Mouse (Mus musculus) limb, embryonic 12.5 days (tissue): ENCODE data around the gene Apopt1. TPM values are rescaled to one million over a fixed set of nuclear protein-coding genes. Genes with fewer than 3 reads are reported as not detected.
A peak's percentile ranks its signal among the peaks of the same experiment; 100 is the strongest.

Experiments
- ATAC-seq: fragments of 200-750 bp; cut with Nextera tagmentation; 2 replicates; pipeline ENCODE4 v1.8.0; 2017; ENCODE audit warnings: low read depth, moderate TSS enrichment; ENCODE audit not compliant: insufficient number of reproducible peaks, insufficient read depth, low FRiP score, low TSS enrichment
- H3K27ac ChIP-seq: fragments of 300-500 bp; sonication (generic); 2 replicates; pipeline ENCODE4 v1.5.1; 2016; ENCODE audit warnings: mild to moderate bottlenecking, moderate library complexity
- H3K27me3 ChIP-seq: fragments of 300-500 bp; sonication (generic); 2 replicates; pipeline ENCODE4 v1.6.1; 2016; ENCODE audit warnings: mild to moderate bottlenecking, moderate library complexity
- H3K36me3 ChIP-seq: fragments of 300-500 bp; sonication (generic); 2 replicates; pipeline ENCODE4 v1.6.1; 2016; ENCODE audit warnings: mild to moderate bottlenecking, moderate library complexity
- H3K4me1 ChIP-seq: fragments of 300-500 bp; sonication (generic); replicated peaks from 2 replicates; pipeline ENCODE4 v1.6.1; 2016
- H3K4me2 ChIP-seq: fragments of 300-500 bp; sonication (generic); 2 replicates; pipeline ENCODE4 v1.6.1; 2016; ENCODE audit warnings: mild to moderate bottlenecking, moderate library complexity
- H3K4me3 ChIP-seq: fragments of 300-500 bp; sonication (generic); replicated peaks from 2 replicates; pipeline ENCODE4 v1.5.1; 2016; ENCODE audit warnings: mild to moderate bottlenecking
- H3K9ac ChIP-seq: fragments of 300-500 bp; sonication (generic); replicated peaks from 2 replicates; pipeline ENCODE4 v1.6.1; 2016; ENCODE audit warnings: mild to moderate bottlenecking, moderate library complexity
- H3K9me3 ChIP-seq: fragments of 300-500 bp; sonication (generic); 2 replicates; pipeline ENCODE4 v1.6.1; 2016; ENCODE audit warnings: mild to moderate bottlenecking, moderate library complexity
- WGBS: fragments of 180-500 bp; shearing (Covaris S2); methylation state at CpG from one replicate; pipeline ENCODE4 v1.1.7; 2016; 5-methylcytosine and 5-hydroxymethylcytosine counted together
- polyA plus RNA-seq: library from polyadenylated mRNA; unstranded; fragments of >200 nt; fragmentation: Nextera tagmentation; extraction: Ambion mirVana; gene quantifications from 2 replicates; pipeline ENCODE4 v1.2.1, GENCODE M21; 2016

Apopt1 gene
- polyA plus RNA-seq, 1 experiment from 2014 or later, result 63.8 TPM

DNA sequence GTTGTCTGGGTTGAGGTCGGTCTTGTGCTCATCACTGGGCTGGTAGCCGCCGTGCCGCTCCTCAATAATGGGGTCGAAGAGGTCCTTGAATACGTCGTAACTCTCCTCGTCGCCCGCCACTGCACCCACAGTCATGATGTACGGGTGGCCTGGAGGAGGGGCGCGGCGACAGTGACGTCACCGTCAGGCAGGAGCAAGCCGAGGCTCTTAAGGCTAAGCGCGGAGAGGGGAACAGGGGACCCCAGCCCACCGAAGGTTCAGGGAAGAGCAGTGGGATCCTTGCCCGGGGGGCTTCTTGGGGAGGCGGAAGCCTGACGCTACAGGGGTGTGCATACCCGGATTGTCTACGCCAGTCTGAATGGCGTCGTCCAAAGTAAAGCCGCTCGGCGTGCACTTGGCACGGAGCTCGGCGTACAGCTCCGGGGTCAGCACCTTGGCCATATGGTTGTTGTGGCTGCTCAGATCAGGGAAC, 41.6 kb upstream of the Apopt1 start:
- WGBS, result under 1% methylated on average over 34 of the region's 34 CpGs
- Histone ChIP-seq H3K4me2 (peak overlapping the region; percentile 95), H3K4me1 (peaks cover 37% of the 10 kb centered on the region), H3K4me3 (peak overlapping the region; percentile 56), H3K9me3 (no peaks in the 10 kb centered on the region), H3K27ac (no peak overlapping the region), H3K27me3 (peaks cover 72% of the 10 kb centered on the region), H3K9ac (peak overlapping the region; percentile 53), H3K36me3 (no peaks in the 10 kb centered on the region)
- ATAC-seq, result peak; percentile 9; the same call in 1 of the 2 replicates

DNA sequence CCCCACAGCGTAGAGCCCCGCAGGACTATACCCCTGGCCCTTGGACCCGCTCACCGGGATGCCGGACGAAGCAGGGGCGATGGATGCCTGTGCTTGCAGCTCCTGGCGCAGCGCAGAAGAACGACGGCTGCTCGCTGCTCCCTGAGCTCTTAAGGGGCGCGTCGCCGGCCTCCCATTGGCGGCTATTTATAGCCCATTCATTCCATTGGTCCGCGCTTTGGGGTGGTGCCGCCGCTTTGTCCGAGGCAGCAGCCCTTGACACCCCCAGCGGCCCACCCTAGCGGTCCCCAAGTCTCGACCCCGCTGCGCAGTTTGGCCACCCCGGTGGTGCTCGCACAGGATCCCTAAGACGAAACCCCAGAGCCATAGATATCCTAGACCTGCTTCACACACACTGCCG, 40.9 kb upstream of the Apopt1 start, which contains the start of gene Ckb:
Gene Ckb (minus strand): TSS at position 163 of the 400 bp plus-strand sequence.
- WGBS, result 1% methylated on average over 31 of the region's 31 CpGs
- H3K27me3 ChIP-seq, result peaks cover 72% of the 10 kb centered on the region
- H3K27ac ChIP-seq, result no peak within 1 kb of the TSS
- peak within 1 kb of the TSS; percentile 53 for H3K9ac ChIP-seq
- ATAC-seq, result peak; percentile 61
- peaks cover 39% of the 10 kb centered on the region for H3K4me1 ChIP-seq
- no peaks in the 10 kb centered on the region for H3K9me3 ChIP-seq
- peak within 1 kb of the TSS; percentile 56 for H3K4me3 ChIP-seq
- no peaks in the 10 kb centered on the region for H3K36me3 ChIP-seq
- peak within 1 kb of the TSS; percentile 95 for H3K4me2 ChIP-seq

DNA sequence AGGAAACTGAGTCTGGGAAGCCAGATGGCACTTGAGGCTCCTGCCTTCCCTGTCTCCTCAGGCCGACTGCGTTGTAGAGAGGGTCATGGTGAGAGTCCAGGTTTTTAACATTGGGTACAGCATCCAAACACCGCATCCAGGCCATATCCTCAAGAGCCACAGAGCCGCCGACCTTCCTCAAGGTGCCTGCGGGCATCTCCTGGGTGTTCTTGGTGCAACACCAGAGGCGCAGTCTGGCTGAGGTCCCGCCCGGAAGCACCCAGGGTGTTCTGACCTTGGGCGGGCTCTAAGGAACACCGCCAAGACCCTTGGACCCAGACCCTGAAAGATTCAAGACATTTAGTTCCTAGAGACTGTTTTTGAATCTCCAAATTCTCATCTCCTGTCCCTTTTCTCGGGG, 40.5 kb upstream of the Apopt1 start:
- Histone ChIP-seq H3K4me2 (peak overlapping the region; percentile 95), H3K4me1 (peaks cover 43% of the 10 kb centered on the region), H3K9ac (no peak overlapping the region), H3K27me3 (peaks cover 72% of the 10 kb centered on the region), H3K27ac (no peak overlapping the region), H3K4me3 (peak overlapping the region; percentile 56), H3K9me3 (no peaks in the 10 kb centered on the region), H3K36me3 (no peaks in the 10 kb centered on the region)
- 8% methylated on average over 12 of the region's 12 CpGs for WGBS
- no peak for ATAC-seq

DNA sequence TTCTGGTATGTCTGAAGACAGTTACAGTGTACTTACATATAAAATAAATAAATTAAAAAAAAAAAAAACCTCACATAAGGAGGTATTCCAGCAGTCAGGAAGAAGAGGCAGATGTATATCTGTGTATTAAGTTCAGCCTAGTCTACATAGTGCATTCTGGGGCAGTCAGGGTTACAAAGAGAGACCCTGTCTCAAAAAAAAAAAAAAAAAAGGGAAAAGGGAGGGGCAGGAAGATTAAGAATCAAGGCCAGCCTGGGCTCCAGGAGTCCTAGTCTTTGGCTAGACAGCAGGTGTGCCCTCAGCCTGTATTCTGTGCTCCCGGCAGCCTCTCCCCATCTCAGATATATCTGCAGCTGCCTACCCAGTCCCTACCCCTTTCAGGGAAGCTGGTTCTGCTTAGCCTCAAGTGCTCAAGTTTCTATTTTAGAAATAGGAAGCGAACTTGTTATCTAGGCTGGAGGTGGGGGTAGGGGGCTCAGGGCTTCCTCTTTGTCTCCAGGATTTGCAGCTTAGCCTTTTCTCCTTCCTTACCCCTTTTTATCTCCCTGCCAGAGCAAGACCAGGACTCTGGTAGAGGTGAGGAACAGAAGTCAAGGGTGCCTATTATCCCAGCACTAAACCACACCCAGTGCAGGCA, 38.1 kb upstream of the Apopt1 start:
- H3K27ac ChIP-seq, result no peak overlapping the region
- WGBS, result 62% methylated on average over 2 of the region's 2 CpGs
- no peaks in the 10 kb centered on the region for H3K36me3 ChIP-seq
- no peak for ATAC-seq
- H3K4me1 ChIP-seq, result peaks cover 46% of the 10 kb centered on the region
- no peak overlapping the region for H3K4me3 ChIP-seq
- no peaks in the 10 kb centered on the region for H3K9me3 ChIP-seq
- H3K4me2 ChIP-seq, result no peak overlapping the region
- no peak overlapping the region for H3K9ac ChIP-seq
- H3K27me3 ChIP-seq, result peaks cover 60% of the 10 kb centered on the region

DNA sequence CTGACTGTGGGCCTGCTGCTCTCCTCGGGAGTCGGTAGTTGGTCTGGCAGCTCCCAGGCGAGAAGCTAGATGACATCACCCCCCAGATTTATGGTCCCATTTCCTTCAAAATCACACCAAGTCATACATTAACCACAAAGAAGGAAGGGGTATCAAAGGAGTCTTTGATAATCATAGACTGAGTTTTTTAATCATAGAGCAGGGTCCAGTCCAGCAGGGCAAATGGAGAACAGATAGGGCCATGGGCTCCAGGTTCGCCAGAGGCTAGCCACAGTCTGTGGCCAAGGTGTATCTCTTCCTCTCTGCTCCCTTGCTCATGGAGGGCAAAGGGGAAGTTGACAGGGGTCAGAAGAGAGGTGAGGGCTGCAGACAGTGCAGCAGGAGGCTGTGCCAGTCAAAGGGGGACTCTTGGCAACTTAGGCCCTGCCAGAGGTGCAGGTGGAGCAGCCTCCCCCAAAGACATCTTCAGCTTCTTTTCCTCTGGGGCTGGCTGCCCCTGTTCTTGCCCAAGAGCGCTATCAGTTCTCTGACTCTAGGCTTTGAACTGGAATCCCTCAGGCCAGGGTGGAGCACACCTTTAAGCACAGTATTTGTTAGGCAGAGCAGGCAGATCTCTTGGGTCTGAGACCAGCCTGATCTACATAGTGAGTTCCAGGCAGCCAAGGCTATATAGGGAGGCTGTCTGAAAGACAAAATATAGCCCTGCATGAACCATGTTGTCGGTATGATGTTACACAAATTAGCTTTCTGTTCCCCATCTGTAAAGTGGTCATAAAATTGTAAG, 37.1 kb upstream of the Apopt1 start:
- Histone ChIP-seq H3K4me1 (peaks cover 37% of the 10 kb centered on the region), H3K9ac (no peak overlapping the region), H3K9me3 (no peaks in the 10 kb centered on the region), H3K27ac (no peak overlapping the region), H3K27me3 (peaks cover 50% of the 10 kb centered on the region), H3K4me2 (no peak overlapping the region), H3K4me3 (no peak overlapping the region), H3K36me3 (peaks cover 4% of the 10 kb centered on the region; the same call in 1 of the 2 replicates)
- WGBS, result 76% methylated on average over 6 of the region's 6 CpGs
- no peak for ATAC-seq

DNA sequence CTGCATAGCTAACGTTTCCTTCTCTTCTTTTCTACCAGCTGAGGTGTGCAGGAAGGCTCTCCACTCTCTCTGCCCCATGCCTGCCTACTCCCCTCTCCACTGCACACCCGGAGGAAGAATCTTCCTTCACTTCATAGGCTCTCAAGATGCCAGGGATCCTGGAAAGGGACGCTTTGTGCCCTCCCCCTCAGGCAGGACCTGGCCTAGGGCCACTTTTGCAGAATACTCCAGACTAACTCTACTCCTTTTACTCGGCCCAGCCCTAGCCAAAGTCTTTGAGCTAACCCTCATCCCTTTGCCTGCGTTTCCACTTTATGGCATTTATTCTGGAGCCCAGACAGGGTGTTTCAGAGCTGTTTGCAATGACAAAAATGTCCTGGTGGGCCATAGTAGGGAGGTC, 35.6 kb upstream of the Apopt1 start:
- Histone ChIP-seq H3K27ac (peak overlapping the region; percentile 93), H3K27me3 (peaks cover 35% of the 10 kb centered on the region), H3K4me3 (peak overlapping the region; percentile 92), H3K9me3 (no peaks in the 10 kb centered on the region), H3K4me1 (peaks cover 24% of the 10 kb centered on the region), H3K9ac (peak overlapping the region; percentile 61), H3K4me2 (peak overlapping the region; percentile 97), H3K36me3 (peaks cover 16% of the 10 kb centered on the region; the same call in 1 of the 2 replicates)
- WGBS, result 27% methylated on average over 5 of the region's 5 CpGs
- no peak; the same call in 1 of the 2 replicates for ATAC-seq

DNA sequence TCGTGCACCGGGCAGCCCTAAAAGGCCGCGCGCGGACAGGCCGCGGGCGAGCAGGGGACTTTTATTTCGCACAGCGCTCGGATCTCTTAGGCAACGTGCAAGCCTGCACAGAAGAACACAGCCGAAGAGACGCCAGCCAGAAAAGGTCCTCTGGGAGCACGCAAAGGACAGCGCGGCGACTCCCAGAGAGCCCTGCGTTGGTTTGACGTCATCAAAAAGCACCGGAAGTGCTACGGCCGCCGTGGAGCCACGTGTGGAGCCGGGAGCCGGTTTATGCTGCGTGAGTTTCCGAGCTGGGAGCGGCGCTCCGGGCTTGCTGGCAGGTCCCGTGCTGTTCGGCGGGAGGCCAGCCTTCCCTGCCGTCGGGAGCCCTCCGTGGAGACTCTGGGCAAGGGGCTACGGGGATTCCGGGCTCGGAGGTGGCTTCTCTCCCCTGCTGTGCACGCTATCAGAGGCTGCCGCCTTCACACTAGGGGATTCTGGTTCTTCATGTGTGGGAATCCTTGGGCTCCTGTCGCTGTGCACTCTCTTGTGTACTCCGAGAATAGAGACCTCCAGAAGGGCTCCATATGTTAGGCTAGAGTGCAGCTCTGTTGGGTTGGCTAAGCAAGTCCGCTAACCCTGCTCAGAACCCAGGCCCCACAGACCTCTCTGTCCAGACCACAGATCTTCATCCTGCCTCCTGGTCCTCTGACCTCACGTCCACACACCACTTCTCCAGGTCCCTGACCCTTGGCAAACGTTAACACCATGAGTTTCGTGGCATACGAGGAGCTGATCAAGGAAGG, 35.0 kb upstream of the Apopt1 start, which contains the start of gene Trmt61a:
Gene Trmt61a (plus strand): TSS at position 224 of the 788 bp plus-strand sequence.
- peaks cover 18% of the 10 kb centered on the region for H3K4me1 ChIP-seq
- ATAC-seq, result peak; percentile 64

DNA sequence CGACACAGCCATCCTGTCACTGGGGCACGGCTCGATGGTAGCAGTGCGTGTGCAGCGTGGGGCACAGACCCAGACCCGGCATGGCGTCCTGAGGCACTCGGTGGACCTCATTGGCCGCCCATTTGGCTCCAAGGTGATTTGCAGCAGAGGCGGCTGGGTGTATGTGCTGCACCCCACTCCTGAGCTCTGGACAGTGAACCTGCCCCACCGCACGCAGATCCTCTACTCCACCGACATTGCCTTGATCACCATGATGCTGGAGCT, 34.5 kb upstream of the Apopt1 start:
- no peaks in the 10 kb centered on the region for H3K9me3 ChIP-seq
- peaks cover 18% of the 10 kb centered on the region for H3K4me1 ChIP-seq
- H3K27ac ChIP-seq, result no peak overlapping the region
- H3K4me3 ChIP-seq, result peak overlapping the region; percentile 92
- H3K9ac ChIP-seq, result peak overlapping the region; percentile 61
- WGBS, result 5% methylated on average over 13 of the region's 13 CpGs
- no peak for ATAC-seq
- H3K4me2 ChIP-seq, result peak overlapping the region; percentile 97
- H3K27me3 ChIP-seq, result peaks cover 24% of the 10 kb centered on the region
- peaks cover 27% of the 10 kb centered on the region; the same call in 1 of the 2 replicates for H3K36me3 ChIP-seq

More for the DNA sequence above, 35.0 kb upstream of the Apopt1 start, which contains the start of gene Trmt61a:
- H3K4me3 ChIP-seq, result peak within 1 kb of the TSS; percentile 92
- WGBS, result under 1% methylated on average over 51 of the region's 51 CpGs
- peak within 1 kb of the TSS; percentile 61 for H3K9ac ChIP-seq
- H3K36me3 ChIP-seq, result peaks cover 22% of the 10 kb centered on the region; the same call in 1 of the 2 replicates
- peak within 1 kb of the TSS; percentile 93 for H3K27ac ChIP-seq
- peaks cover 29% of the 10 kb centered on the region for H3K27me3 ChIP-seq
- H3K9me3 ChIP-seq, result no peaks in the 10 kb centered on the region
- peak within 1 kb of the TSS; percentile 97 for H3K4me2 ChIP-seq

DNA sequence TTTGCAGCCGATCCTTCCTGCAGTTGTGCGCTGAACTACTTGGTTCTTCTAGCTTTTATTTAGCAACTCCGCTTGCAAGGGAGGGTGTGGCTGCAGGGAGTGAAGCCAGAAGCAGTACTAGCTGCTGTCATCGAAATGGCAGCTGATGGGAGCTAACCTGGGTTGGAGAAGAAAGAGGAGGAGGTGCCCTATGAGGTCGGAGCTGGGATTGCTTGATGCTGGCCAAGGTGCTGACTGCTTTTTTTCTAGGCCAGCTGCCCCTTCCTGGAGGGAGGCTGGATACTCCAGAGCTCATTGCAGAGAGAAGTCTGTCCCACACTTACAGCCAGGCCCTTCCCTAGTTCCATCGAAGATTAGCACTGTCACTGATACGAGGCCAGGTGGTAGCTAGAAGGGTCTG, 34.1 kb upstream of the Apopt1 start:
- Histone ChIP-seq H3K4me3 (peak overlapping the region; percentile 92), H3K36me3 (peaks cover 31% of the 10 kb centered on the region; the same call in 1 of the 2 replicates), H3K4me1 (peaks cover 18% of the 10 kb centered on the region), H3K9ac (peak overlapping the region; percentile 61), H3K27me3 (peaks cover 20% of the 10 kb centered on the region), H3K27ac (no peak overlapping the region), H3K9me3 (no peaks in the 10 kb centered on the region), H3K4me2 (peak overlapping the region; percentile 97)
- WGBS, result 57% methylated on average over 7 of the region's 7 CpGs
- no peak for ATAC-seq

DNA sequence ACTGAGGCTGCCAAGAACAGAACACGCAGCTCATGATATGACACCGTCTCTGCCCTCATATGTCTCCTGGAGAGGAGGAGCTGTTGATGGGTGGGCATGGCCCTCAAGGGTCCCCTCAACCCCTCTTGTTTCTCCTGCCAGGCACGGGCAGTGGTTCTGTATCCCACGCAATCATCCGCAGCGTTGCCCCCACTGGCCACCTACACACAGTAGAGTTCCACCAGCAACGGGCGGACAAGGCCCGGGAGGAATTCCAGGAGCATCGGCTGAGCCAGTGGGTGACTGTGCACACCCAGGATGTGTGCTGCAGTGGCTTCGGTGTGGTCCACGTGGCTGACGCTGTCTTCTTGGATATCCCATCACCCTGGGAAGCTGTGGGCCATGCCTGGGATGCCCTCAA, 32.4 kb upstream of the Apopt1 start:
- Histone ChIP-seq H3K9ac (no peak overlapping the region), H3K4me3 (no peak overlapping the region), H3K27ac (no peak overlapping the region), H3K36me3 (peaks cover 33% of the 10 kb centered on the region; the same call in 1 of the 2 replicates), H3K4me1 (peaks cover 18% of the 10 kb centered on the region), H3K9me3 (no peaks in the 10 kb centered on the region), H3K27me3 (peaks cover 6% of the 10 kb centered on the region; the same call in 1 of the 2 replicates), H3K4me2 (no peak overlapping the region)
- no peak for ATAC-seq
- WGBS, result 93% methylated on average over 13 of the region's 13 CpGs

DNA sequence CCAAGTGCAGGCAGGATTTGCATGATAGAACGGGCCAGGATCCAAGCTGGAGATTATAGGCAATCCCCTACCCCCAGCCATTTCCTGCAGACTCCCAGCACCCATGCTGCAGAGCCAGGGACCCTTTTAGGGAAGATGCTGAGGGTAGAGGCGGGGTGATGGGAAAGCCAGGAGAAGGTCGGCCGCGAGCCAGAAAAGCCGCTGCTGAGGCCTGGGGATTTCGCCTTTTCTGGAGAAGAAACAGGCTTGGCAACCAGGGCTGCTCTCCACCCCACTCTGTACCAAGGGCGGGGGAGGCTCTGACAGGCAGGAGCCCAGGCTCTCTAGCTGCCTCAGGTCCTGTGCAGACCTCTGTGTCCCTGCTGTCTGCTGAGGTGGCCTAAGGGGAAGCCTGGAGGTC, 31.8 kb upstream of the Apopt1 start:
- H3K9me3 ChIP-seq, result no peaks in the 10 kb centered on the region
- no peak overlapping the region for H3K4me2 ChIP-seq
- no peak overlapping the region for H3K4me3 ChIP-seq
- peaks cover 33% of the 10 kb centered on the region; the same call in 1 of the 2 replicates for H3K36me3 ChIP-seq
- ATAC-seq, result no peak
- no peak overlapping the region for H3K27ac ChIP-seq
- WGBS, result 90% methylated on average over 8 of the region's 8 CpGs
- H3K27me3 ChIP-seq, result no peaks in the 10 kb centered on the region
- H3K9ac ChIP-seq, result no peak overlapping the region
- H3K4me1 ChIP-seq, result peaks cover 18% of the 10 kb centered on the region
